Mouse (Mus musculus): Measurements from ENCODE around the gene Csf3r.

DNA sequence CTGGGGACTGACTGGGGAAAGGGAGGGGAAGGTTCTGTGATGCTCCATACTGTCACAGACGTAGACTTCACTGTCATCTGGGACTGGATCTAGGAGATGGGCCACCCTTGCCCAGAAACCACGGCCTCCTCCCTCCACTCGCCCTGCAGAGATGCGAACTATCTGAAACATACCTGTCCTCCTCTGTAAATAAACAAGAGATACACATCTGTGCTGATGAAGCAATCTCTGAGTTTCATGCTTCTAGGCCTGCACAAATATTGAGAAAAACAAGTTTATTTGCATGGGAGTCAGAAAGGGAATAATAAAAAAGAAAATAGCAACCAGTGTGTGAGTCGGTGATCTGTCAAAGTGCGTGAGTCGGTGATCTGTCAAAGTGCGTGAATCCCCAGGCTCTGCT, 67.5 kb downstream of the Csf3r start:
- no peak for TF ChIP-seq POLR2A (IDR thresholded peaks at IDR 0.05; ENCODE audit: borderline replicate concordance, insufficient read depth, low read length)
- TF ChIP-seq CTCF (IDR thresholded peaks at IDR 0.05; ENCODE audit: borderline replicate concordance, insufficient read depth, low read depth, low read length), result no peak

All from cerebellum, adult 2 months (tissue).